11 mouse cellular contexts compared by ENCODE assay signal in genomic region chr12:84674666-84675526, GRCm38 (mm10). TPM values are rescaled to one million over a fixed set of nuclear protein-coding genes. Genes with fewer than 3 reads are reported as not detected.
DNase-seq lines count a peak whose midpoint lies in the region; ATAC-seq and TF ChIP-seq lines count a peak whose summit lies in the region.
"Had no signal": no experiment of that assay in that cellular context is flagged by ENCODE, and none has a peak within 500 bp of the region (broad histone marks: within the 10 kb centered on the region; RNA-seq: fewer than 3 reads in every experiment).

No protein-coding gene starts in this region.

- H3K27ac ChIP-seq in bone marrow macrophage, adult 2 months (ENCODE audit: insufficient read depth, low read depth, low read length): peak overlapping the region; percentile 27; the same call in 1 of the 2 replicates
- peak overlapping the region; percentile 27 for H3K27ac ChIP-seq in midbrain, embryonic 13.5 days
- H3K27ac ChIP-seq: liver, embryonic 14.5 days had no signal

- DNase-seq in lung, postnatal 4 days: peak; percentile 5 to 23
- no peak for DNase-seq in lung, adult 18-20 months
- DNase-seq in thymus, postnatal 36 days: peak; percentile 10 to 12
- DNase-seq in adrenal gland, postnatal 14 days: no peak
- DNase-seq: right cerebral cortex, postnatal 25 days had no signal

- H3K4me2 ChIP-seq in midbrain, embryonic 13.5 days (replicated peaks): no peak overlapping the region

- H3K9me3 ChIP-seq in midbrain, embryonic 13.5 days: no peaks in the 10 kb centered on the region

- peak; percentile 73 for ATAC-seq in midbrain, embryonic 13.5 days
- no peak for ATAC-seq in erythroblast, adult 5-6 weeks (replicated peaks; ENCODE audit: low FRiP score, poor library complexity, severe bottlenecking)

- H3K4me3 ChIP-seq in bone marrow macrophage, adult 2 months (ENCODE audit: insufficient read depth, low read length): peak overlapping the region; percentile 55
- H3K4me3 ChIP-seq in midbrain, embryonic 13.5 days (replicated peaks): no peak overlapping the region
- H3K4me3 ChIP-seq: erythroblast, embryonic 14.5 days had no signal

- H3K36me3 ChIP-seq in midbrain, embryonic 13.5 days: no peaks in the 10 kb centered on the region

- TF ChIP-seq CTCF in bone marrow macrophage, adult 2 months (IDR thresholded peaks at IDR 0.05; ENCODE audit: low read depth, low read length): no peak

- WGBS in midbrain, embryonic 13.5 days: 48% methylated on average over 14 of the region's 14 CpGs

- peak; percentile 9; the same call in 1 of the 2 replicates for TF ChIP-seq POLR2A in bone marrow macrophage, adult 2 months (IDR thresholded peaks at IDR 0.05; ENCODE audit: borderline replicate concordance, low read depth, low read length)

- 0 out of 2 replicates have a peak, but pooled peaks cover 3% of the 10 kb centered on the region for H3K27me3 ChIP-seq in midbrain, embryonic 13.5 days

- H3K9ac ChIP-seq in midbrain, embryonic 13.5 days (replicated peaks): no peak overlapping the region
- H3K9ac ChIP-seq: liver, embryonic 14.5 days had no signal

- H3K4me1 ChIP-seq in bone marrow macrophage, adult 2 months (ENCODE audit: control insufficient read depth, insufficient read depth, low read length): peaks cover 9% of the 10 kb centered on the region
- peaks cover 16% of the 10 kb centered on the region for H3K4me1 ChIP-seq in midbrain, embryonic 13.5 days (replicated peaks)

RNA-seq across cellular contexts. Expression of gene Syndig1l, which starts 23.7 kb away (rescaled TPM):
- not detected in 2 replicates for polyA plus RNA-seq in bone marrow macrophage, adult 2 months (2012; ENCODE audit: insufficient read depth, insufficient read length, missing spikeins)
- 2.9 and 3.6 TPM in 2 replicates for polyA plus RNA-seq in midbrain, embryonic 13.5 days (2015; fragmentation: Nextera tagmentation; extraction: Ambion mirVana)
- 0.49 TPM in 1 of 2 replicates, not detected in the other for total RNA-seq in adrenal gland, postnatal 14 days (2021)
- total RNA-seq in erythroblast, adult 5-6 weeks (2015; ENCODE audit: low replicate concordance): 1.3 TPM in 1 of 2 replicates, not detected in the other
- not detected in 2 replicates for total RNA-seq in erythroblast, adult 5-6 weeks (2017; ENCODE audit: low replicate concordance)
- total RNA-seq: heart, postnatal 25 days had no signal

RNA-seq across cellular contexts. Expression of gene Vrtn, which starts 34.1 kb away (rescaled TPM):
- polyA plus RNA-seq in bone marrow macrophage, adult 2 months (2012; ENCODE audit: insufficient read depth, insufficient read length, missing spikeins): not detected in 2 replicates
- not detected in 2 replicates for polyA plus RNA-seq in midbrain, embryonic 13.5 days (2015; fragmentation: Nextera tagmentation; extraction: Ambion mirVana)
- not detected in 2 replicates for total RNA-seq in adrenal gland, postnatal 14 days (2021)
- total RNA-seq in erythroblast, adult 5-6 weeks (2015; ENCODE audit: low replicate concordance): not detected in 2 replicates
- not detected in 2 replicates for total RNA-seq in erythroblast, adult 5-6 weeks (2017; ENCODE audit: low replicate concordance)
- total RNA-seq: heart, postnatal 25 days had no signal
- polyA plus RNA-seq: erythroblast, embryonic 14.5 days; liver, embryonic 14.5 days had no signal

RNA-seq across cellular contexts. Expression of gene Abcd4, which starts 57.7 kb away (rescaled TPM):
- polyA plus RNA-seq in bone marrow macrophage, adult 2 months (2012; ENCODE audit: insufficient read depth, insufficient read length, missing spikeins): 12.6 and 18.6 TPM in 2 replicates
- 12.8 and 13.9 TPM in 2 replicates for polyA plus RNA-seq in midbrain, embryonic 13.5 days (2015; fragmentation: Nextera tagmentation; extraction: Ambion mirVana)
- 10.7 and 13.2 TPM in 2 replicates for total RNA-seq in adrenal gland, postnatal 14 days (2021)
- total RNA-seq in erythroblast, adult 5-6 weeks (2015; ENCODE audit: low replicate concordance): 0.38 and 2.3 TPM in 2 replicates
- 0.77 and 2.0 TPM in 2 replicates for total RNA-seq in erythroblast, adult 5-6 weeks (2017; ENCODE audit: low replicate concordance)

Comparison
In these comparisons a context has a peak if more than half of its experiments do, and no peak if none do; other contexts are left out.
1. DNase-seq: peak in lung, postnatal 4 days (2 of 2) and thymus, postnatal 36 days (2 of 2); none in lung, adult 18-20 months (0 of 2) and adrenal gland, postnatal 14 days (single experiment).